ENCODE assay signal across 15 mouse cellular contexts in the genomic region with DNA sequence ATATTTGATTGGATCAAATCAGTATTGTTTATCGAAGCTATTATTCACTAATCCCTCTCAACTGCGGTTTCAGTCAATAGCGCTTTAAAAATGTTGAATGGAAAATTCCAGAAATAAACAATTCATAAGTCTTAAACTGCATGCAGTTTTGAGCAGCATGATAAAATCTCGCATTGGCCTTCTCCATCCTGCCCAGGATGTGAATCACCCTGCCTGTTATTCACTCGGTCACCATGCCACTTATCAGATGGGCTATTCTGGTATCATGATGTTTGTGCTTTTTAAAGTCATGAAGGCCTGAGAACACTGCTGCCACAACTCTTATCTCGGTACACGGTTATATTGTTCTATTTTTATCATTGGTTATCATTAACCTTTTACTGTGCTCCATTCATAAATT.
DNase-seq lines count a peak whose midpoint lies in the region; ATAC-seq and TF ChIP-seq lines count a peak whose summit lies in the region.
"Had no signal": no experiment of that assay in that cellular context is flagged by ENCODE, and none has a peak within 500 bp of the region (broad histone marks: within the 10 kb centered on the region; RNA-seq: fewer than 3 reads in every experiment).

No protein-coding gene starts in this region.

- 51% methylated on average over 7 of the region's 7 CpGs for WGBS in liver, postnatal 0 days (ENCODE audit: insufficient replicate concordance)

- no peaks in the 10 kb centered on the region for H3K36me3 ChIP-seq in liver, postnatal 0 days (replicated peaks; ENCODE audit: insufficient read depth, low read length)
- H3K36me3 ChIP-seq: forebrain, embryonic 15.5 days; heart, embryonic 12.5 days; hindbrain, embryonic 12.5 days; limb, embryonic 15.5 days had no signal

- peak; percentile 66 to 86 for DNase-seq in adrenal gland, adult (ENCODE audit: inconsistent age in 2 of 2, low spot score in 1 of 2)
- DNase-seq in adrenal gland, postnatal 4 days (ENCODE audit: low spot score in 2 of 2) = no peak
- peak; percentile 5 for DNase-seq in urinary bladder, postnatal 25 days (ENCODE audit: low spot score)
- DNase-seq in urinary bladder, postnatal 4 days (ENCODE audit: low spot score in 2 of 2) = no peak
- DNase-seq in kidney, postnatal 25 days = peak; percentile 32 to 66
- no peak for DNase-seq in cerebellum, postnatal 25 days
- DNase-seq in liver, postnatal 0 days = no peak
- DNase-seq in testis, postnatal 14 days (ENCODE audit: low spot score) = no peak
- DNase-seq: cerebellum, postnatal 36 days; right cerebral cortex, postnatal 25 days had no signal

- H3K9ac ChIP-seq in liver, postnatal 0 days (replicated peaks) = no peak overlapping the region
- H3K9ac ChIP-seq: forebrain, embryonic 15.5 days; heart, embryonic 12.5 days; hindbrain, embryonic 12.5 days; limb, embryonic 15.5 days had no signal

- no peak for TF ChIP-seq CTCF in liver, postnatal 0 days (IDR thresholded peaks at IDR 0.05; ENCODE audit: low read depth)

- H3K4me2 ChIP-seq in liver, postnatal 0 days (ENCODE audit: low read depth, low read length) = no peak overlapping the region
- H3K4me2 ChIP-seq: forebrain, embryonic 15.5 days; heart, embryonic 12.5 days; hindbrain, embryonic 12.5 days; limb, embryonic 15.5 days had no signal

- ATAC-seq in liver, postnatal 0 days = no peak
- ATAC-seq: forebrain, embryonic 15.5 days had no signal

- no peaks in the 10 kb centered on the region for H3K27me3 ChIP-seq in liver, postnatal 0 days (ENCODE audit: insufficient read depth, low read length)
- H3K27me3 ChIP-seq: forebrain, embryonic 15.5 days; heart, embryonic 12.5 days; hindbrain, embryonic 12.5 days; limb, embryonic 15.5 days had no signal

- no peak overlapping the region for H3K4me3 ChIP-seq in liver, postnatal 0 days (ENCODE audit: low read depth, low read length)
- H3K4me3 ChIP-seq: forebrain, embryonic 15.5 days; heart, embryonic 12.5 days; hindbrain, embryonic 12.5 days; left cerebral cortex, adult 2 months; limb, embryonic 15.5 days had no signal

- H3K9me3 ChIP-seq in liver, postnatal 0 days (ENCODE audit: low read length) = no peaks in the 10 kb centered on the region
- H3K9me3 ChIP-seq: forebrain, embryonic 15.5 days; heart, embryonic 12.5 days; hindbrain, embryonic 12.5 days; limb, embryonic 15.5 days had no signal

- no peaks in the 10 kb centered on the region for H3K4me1 ChIP-seq in liver, postnatal 0 days (ENCODE audit: insufficient read depth)
- H3K4me1 ChIP-seq: forebrain, embryonic 15.5 days; hindbrain, embryonic 12.5 days; limb, embryonic 15.5 days had no signal

- no peak for TF ChIP-seq EP300 in liver, postnatal 0 days (IDR thresholded peaks at IDR 0.05; ENCODE audit: low read depth)

- no peak overlapping the region for H3K27ac ChIP-seq in liver, postnatal 0 days (ENCODE audit: low read depth)
- H3K27ac ChIP-seq: forebrain, embryonic 15.5 days; hindbrain, embryonic 12.5 days; left cerebral cortex, adult 2 months; limb, embryonic 15.5 days had no signal

Comparison
In these comparisons a context has a peak if more than half of its experiments do, and no peak if none do; other contexts are left out.
1. DNase-seq: peak in adrenal gland, adult (2 of 2), urinary bladder, postnatal 25 days (single experiment) and kidney, postnatal 25 days (2 of 2); none in adrenal gland, postnatal 4 days (0 of 2), urinary bladder, postnatal 4 days (0 of 2), cerebellum, postnatal 25 days (0 of 2), liver, postnatal 0 days (single experiment) and testis, postnatal 14 days (single experiment).